Mouse (Mus musculus): ENCODE data around the gene Mdm4. TPM values are rescaled to one million over a fixed set of nuclear protein-coding genes. Genes with fewer than 3 reads are reported as not detected.
"Not testable (repeated sequence)": the region's sequence is repeated elsewhere in the genome, so short reads cannot be mapped to it uniquely, and the experiment has no call there.

Mdm4 gene
- polyA plus RNA-seq, 2 experiments, result 45.6 to 132 TPM

- no peak for TF ChIP-seq POLR2A (IDR thresholded peaks at IDR 0.05; ENCODE audit: borderline replicate concordance, extremely low read depth, insufficient read depth, insufficient read length)
- no peak overlapping the region for H3K4me2 ChIP-seq (replicated peaks; ENCODE audit: low read depth, low read length, severe bottlenecking)
- H3K27ac ChIP-seq (replicated peaks; ENCODE audit: low read depth, low read length), result no peak overlapping the region
- 91% methylated on average over 7 of the region's 7 CpGs for WGBS
- DNase-seq (ENCODE audit: low spot score) (no peak), ATAC-seq (ENCODE audit: low FRiP score, low read depth) (no peak)
- no peak overlapping the region for H3K9ac ChIP-seq (ENCODE audit: low read depth, low read length, severe bottlenecking)
- peaks cover 66% of the 10 kb centered on the region for H3K36me3 ChIP-seq (ENCODE audit: control insufficient read depth, insufficient read depth, low read length)
- no peaks in the 10 kb centered on the region for H3K4me1 ChIP-seq (ENCODE audit: control insufficient read depth, insufficient read depth, low read length)
- no peaks in the 10 kb centered on the region for H3K27me3 ChIP-seq (ENCODE audit: control insufficient read depth, insufficient read depth, low read length)
- no peak overlapping the region for H3K4me3 ChIP-seq (replicated peaks; ENCODE audit: low read length)
- H3K9me3 ChIP-seq (ENCODE audit: control insufficient read depth, low read length), result no peaks in the 10 kb centered on the region
Observed at GRCm38 (mm10) chr1:132991580-132991979, 38.8 kb downstream of the Mdm4 start.

GRCm38 (mm10) chr1:132990733-132991132 lies 39.6 kb downstream of the Mdm4 start:
- no peak overlapping the region for H3K9ac ChIP-seq (ENCODE audit: low read depth, low read length, severe bottlenecking)
- TF ChIP-seq POLR2A (IDR thresholded peaks at IDR 0.05; ENCODE audit: borderline replicate concordance, extremely low read depth, insufficient read depth, insufficient read length), result no peak
- no peaks in the 10 kb centered on the region for H3K27me3 ChIP-seq (ENCODE audit: control insufficient read depth, insufficient read depth, low read length)
- H3K9me3 ChIP-seq (ENCODE audit: control insufficient read depth, low read length), result no peaks in the 10 kb centered on the region
- H3K4me2 ChIP-seq (replicated peaks; ENCODE audit: low read depth, low read length, severe bottlenecking), result no peak overlapping the region
- DNase-seq (ENCODE audit: low spot score), result no peak
- H3K36me3 ChIP-seq (ENCODE audit: control insufficient read depth, insufficient read depth, low read length), result peaks cover 60% of the 10 kb centered on the region
- no peak overlapping the region for H3K27ac ChIP-seq (replicated peaks; ENCODE audit: low read depth, low read length)
- WGBS, result 96% methylated on average over 3 of the region's 3 CpGs
- no peak overlapping the region for H3K4me3 ChIP-seq (replicated peaks; ENCODE audit: low read length)
- ATAC-seq (ENCODE audit: low FRiP score, low read depth), result no peak
- H3K4me1 ChIP-seq (ENCODE audit: control insufficient read depth, insufficient read depth, low read length), result no peaks in the 10 kb centered on the region

- not testable (repeated sequence) for H3K27me3 ChIP-seq (ENCODE audit: control insufficient read depth, insufficient read depth, low read length); H3K9me3 ChIP-seq (ENCODE audit: control insufficient read depth, low read length); H3K4me2 ChIP-seq (replicated peaks; ENCODE audit: low read depth, low read length, severe bottlenecking); H3K4me1 ChIP-seq (ENCODE audit: control insufficient read depth, insufficient read depth, low read length); H3K9ac ChIP-seq (ENCODE audit: low read depth, low read length, severe bottlenecking); DNase-seq (ENCODE audit: low spot score); H3K27ac ChIP-seq (replicated peaks; ENCODE audit: low read depth, low read length); ATAC-seq (ENCODE audit: low FRiP score, low read depth); H3K4me3 ChIP-seq (replicated peaks; ENCODE audit: low read length)
- WGBS, result 60% methylated on average over 12 of the region's 12 CpGs
- H3K36me3 ChIP-seq (ENCODE audit: control insufficient read depth, insufficient read depth, low read length), result peaks cover 61% of the 10 kb centered on the region
Observed at GRCm38 (mm10) chr1:132988556-132989459, 41.6 kb downstream of the Mdm4 start.

- 67% methylated on average over 7 of the region's 7 CpGs for WGBS
- no peak for TF ChIP-seq POLR2A (IDR thresholded peaks at IDR 0.05; ENCODE audit: borderline replicate concordance, extremely low read depth, insufficient read depth, insufficient read length)
- DNase-seq (ENCODE audit: low spot score), result peak; percentile 63
- H3K9me3 ChIP-seq (ENCODE audit: control insufficient read depth, low read length), result no peaks in the 10 kb centered on the region
- H3K9ac ChIP-seq (ENCODE audit: low read depth, low read length, severe bottlenecking), result no peak overlapping the region
- H3K4me3 ChIP-seq (replicated peaks; ENCODE audit: low read length), result no peak overlapping the region
- H3K27ac ChIP-seq (replicated peaks; ENCODE audit: low read depth, low read length), result no peak overlapping the region
- H3K4me2 ChIP-seq (replicated peaks; ENCODE audit: low read depth, low read length, severe bottlenecking), result no peak overlapping the region
- H3K27me3 ChIP-seq (ENCODE audit: control insufficient read depth, insufficient read depth, low read length), result no peaks in the 10 kb centered on the region
- H3K36me3 ChIP-seq (ENCODE audit: control insufficient read depth, insufficient read depth, low read length), result peaks cover 55% of the 10 kb centered on the region
- H3K4me1 ChIP-seq (ENCODE audit: control insufficient read depth, insufficient read depth, low read length), result no peaks in the 10 kb centered on the region
- ATAC-seq (ENCODE audit: low FRiP score, low read depth), result 0 out of 2 replicates have a peak, but pooled peaks have one; percentile 60
Observed at GRCm38 (mm10) chr1:132982728-132983127, 47.6 kb downstream of the Mdm4 start.

GRCm38 (mm10) chr1:132981232-132981631 lies 49.1 kb downstream of the Mdm4 start:
- H3K4me1 ChIP-seq (ENCODE audit: control insufficient read depth, insufficient read depth, low read length), result no peaks in the 10 kb centered on the region
- H3K9me3 ChIP-seq (ENCODE audit: control insufficient read depth, low read length), result no peaks in the 10 kb centered on the region
- no peak overlapping the region for H3K9ac ChIP-seq (ENCODE audit: low read depth, low read length, severe bottlenecking)
- no peak overlapping the region for H3K4me2 ChIP-seq (replicated peaks; ENCODE audit: low read depth, low read length, severe bottlenecking)
- no peak overlapping the region for H3K27ac ChIP-seq (replicated peaks; ENCODE audit: low read depth, low read length)
- DNase-seq (ENCODE audit: low spot score) (no peak), ATAC-seq (ENCODE audit: low FRiP score, low read depth) (no peak)
- WGBS, result 92% methylated on average over 6 of the region's 6 CpGs
- H3K36me3 ChIP-seq (ENCODE audit: control insufficient read depth, insufficient read depth, low read length), result peaks cover 50% of the 10 kb centered on the region
- H3K4me3 ChIP-seq (replicated peaks; ENCODE audit: low read length), result no peak overlapping the region
- TF ChIP-seq POLR2A (IDR thresholded peaks at IDR 0.05; ENCODE audit: borderline replicate concordance, extremely low read depth, insufficient read depth, insufficient read length), result no peak
- H3K27me3 ChIP-seq (ENCODE audit: control insufficient read depth, insufficient read depth, low read length), result no peaks in the 10 kb centered on the region
